Mouse (Mus musculus): ENCODE results near the gene Sh3bp2. TPM values are rescaled to one million over a fixed set of nuclear protein-coding genes. Genes with fewer than 3 reads are reported as not detected.

Sh3bp2 gene
- polyA plus RNA-seq, 1 experiment from 2014 or later: 6.8 TPM

DNA sequence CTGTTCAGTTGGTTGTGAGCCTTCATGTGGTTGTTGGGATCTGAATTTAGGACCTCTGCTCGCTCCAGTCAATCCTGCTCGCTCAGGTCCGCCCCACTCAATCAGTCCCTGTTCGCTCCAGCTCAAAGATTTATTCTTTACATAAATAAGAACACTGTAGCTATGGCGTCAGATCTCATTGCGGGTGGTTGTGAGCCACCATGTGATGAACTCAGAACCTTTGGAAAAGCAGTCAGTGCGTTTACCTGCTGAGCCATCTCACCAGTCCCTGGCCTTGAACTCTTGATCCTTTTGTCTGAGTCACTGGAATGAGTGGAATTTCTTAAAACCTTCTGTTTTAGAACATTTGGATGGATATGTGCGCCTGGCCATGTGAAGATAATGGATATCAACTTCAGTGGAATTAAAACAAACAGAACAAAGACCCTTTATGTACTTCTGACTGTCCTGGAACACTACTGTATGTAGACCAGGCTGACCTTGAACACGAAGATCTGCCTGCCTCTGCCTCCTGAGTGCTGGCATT is 67.6 kb downstream of the Sh3bp2 start:
- H3K9me3 ChIP-seq (ENCODE audit: control insufficient read depth, low read length): no peaks in the 10 kb centered on the region
- ATAC-seq (ENCODE audit: insufficient number of reproducible peaks, insufficient read depth, low FRiP score, low read depth): no peak
- no peak overlapping the region for H3K27ac ChIP-seq (replicated peaks in 1 of 2; ENCODE audit: control insufficient read depth in 1 of 2, insufficient read depth in 1 of 2, low read depth in 2 of 2, low read length in 2 of 2)
- no peak overlapping the region for H3K4me3 ChIP-seq (ENCODE audit: control insufficient read depth in 1 of 2, insufficient read depth in 1 of 2, low read depth in 1 of 2, low read length in 2 of 2)
- H3K36me3 ChIP-seq (ENCODE audit: control insufficient read depth, insufficient read depth, low read length): peaks cover 10% of the 10 kb centered on the region
- H3K4me2 ChIP-seq (ENCODE audit: low read length): no peak overlapping the region
- H3K4me1 ChIP-seq (ENCODE audit: control insufficient read depth in 2 of 2, insufficient read depth in 2 of 2, low read length in 2 of 2): peaks cover 0 to 6% of the 10 kb centered on the region in 2 experiments; a peak in 2 of 4 replicates
- no peaks in the 10 kb centered on the region for H3K27me3 ChIP-seq (ENCODE audit: control insufficient read depth, insufficient read depth, low read length)
- no peak overlapping the region for H3K9ac ChIP-seq (ENCODE audit: low read length)
- 95% methylated on average over 9 of the region's 9 CpGs for WGBS

DNA sequence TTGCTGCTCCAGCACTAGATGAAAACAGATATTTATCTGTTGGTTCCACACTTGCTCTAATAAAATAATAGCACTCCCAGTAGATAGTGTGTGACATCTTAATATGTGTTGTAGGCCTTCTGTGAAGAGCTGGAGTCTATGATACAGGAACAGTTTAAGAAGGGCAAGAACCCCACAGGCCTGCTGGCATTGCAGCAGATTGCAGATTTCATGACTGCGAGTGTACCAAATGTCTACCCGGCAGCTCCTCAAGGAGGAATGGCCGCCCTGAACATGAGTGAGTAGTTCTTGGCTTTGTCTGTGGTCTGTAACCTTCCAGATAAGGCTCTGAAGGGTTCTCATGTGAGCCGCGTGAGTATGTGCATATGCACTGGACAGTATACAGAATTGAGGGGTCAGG is 78.9 kb downstream of the Sh3bp2 start:
- ATAC-seq (ENCODE audit: insufficient number of reproducible peaks, insufficient read depth, low FRiP score, low read depth): no peak
- WGBS: 83% methylated on average over 5 of the region's 5 CpGs
- H3K36me3 ChIP-seq (ENCODE audit: control insufficient read depth, insufficient read depth, low read length): peaks cover 93% of the 10 kb centered on the region

DNA sequence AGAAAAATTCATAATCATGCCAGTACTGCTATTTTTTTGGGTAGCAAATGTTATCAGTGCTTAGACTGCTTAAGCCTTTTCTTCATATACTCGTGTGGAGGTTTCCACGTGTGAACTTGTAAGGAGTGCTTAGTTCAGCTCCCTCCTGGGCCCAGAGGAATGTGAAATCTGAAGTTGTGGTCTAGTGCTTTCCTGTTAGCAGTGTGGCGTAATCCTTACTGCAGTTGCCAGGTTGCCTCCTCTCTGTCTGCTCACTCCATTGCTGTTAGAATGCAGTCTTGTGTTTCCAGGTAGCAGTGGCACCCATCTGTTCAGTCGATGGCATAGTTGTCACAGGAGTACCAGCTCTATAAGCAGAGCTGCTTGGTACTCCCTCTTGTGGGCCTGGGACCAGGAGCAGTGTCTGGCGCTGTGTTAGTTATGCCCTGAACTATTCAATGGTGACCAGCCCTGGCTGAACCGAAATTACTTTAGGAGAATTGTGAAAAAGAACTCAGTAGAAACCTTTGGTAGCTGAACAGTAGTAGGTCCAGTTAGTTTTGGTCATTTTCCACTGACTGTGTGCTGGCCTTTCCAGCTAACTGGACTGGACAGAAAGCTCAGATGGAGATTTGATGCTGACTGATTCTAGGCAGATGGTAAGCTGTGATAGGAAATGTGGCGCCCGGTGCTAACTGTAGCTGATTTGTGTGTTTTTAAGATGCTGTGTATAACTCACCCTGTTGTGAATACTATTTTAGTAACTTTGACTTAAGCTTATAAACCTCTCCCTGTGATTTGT is 81.7 kb downstream of the Sh3bp2 start:
- no peak overlapping the region for H3K4me2 ChIP-seq (ENCODE audit: low read length)
- H3K4me1 ChIP-seq (ENCODE audit: control insufficient read depth in 2 of 2, insufficient read depth in 2 of 2, low read length in 2 of 2): peaks cover 0 to 4% of the 10 kb centered on the region in 2 experiments; a peak in 2 of 4 replicates
- no peaks in the 10 kb centered on the region for H3K9me3 ChIP-seq (ENCODE audit: control insufficient read depth, low read length)
- H3K9ac ChIP-seq (ENCODE audit: low read length): no peak overlapping the region
- no peak overlapping the region for H3K27ac ChIP-seq (replicated peaks in 1 of 2; ENCODE audit: control insufficient read depth in 1 of 2, insufficient read depth in 1 of 2, low read depth in 2 of 2, low read length in 2 of 2)
- H3K4me3 ChIP-seq (ENCODE audit: control insufficient read depth in 1 of 2, insufficient read depth in 1 of 2, low read depth in 1 of 2, low read length in 2 of 2): no peak overlapping the region
- no peak for ATAC-seq (ENCODE audit: insufficient number of reproducible peaks, insufficient read depth, low FRiP score, low read depth)
- no peaks in the 10 kb centered on the region for H3K27me3 ChIP-seq (ENCODE audit: control insufficient read depth, insufficient read depth, low read length)
- 78% methylated on average over 8 of the region's 8 CpGs for WGBS
- peaks cover 93% of the 10 kb centered on the region for H3K36me3 ChIP-seq (ENCODE audit: control insufficient read depth, insufficient read depth, low read length)

More for the DNA sequence above, 78.9 kb downstream of the Sh3bp2 start:
- H3K9ac ChIP-seq (ENCODE audit: low read length): no peak overlapping the region
- no peak overlapping the region for H3K4me3 ChIP-seq (ENCODE audit: control insufficient read depth in 1 of 2, insufficient read depth in 1 of 2, low read depth in 1 of 2, low read length in 2 of 2)
- H3K4me2 ChIP-seq (ENCODE audit: low read length): no peak overlapping the region
- H3K27ac ChIP-seq (replicated peaks in 1 of 2; ENCODE audit: control insufficient read depth in 1 of 2, insufficient read depth in 1 of 2, low read depth in 2 of 2, low read length in 2 of 2): no peak overlapping the region
- H3K27me3 ChIP-seq (ENCODE audit: control insufficient read depth, insufficient read depth, low read length): no peaks in the 10 kb centered on the region
- no peaks in the 10 kb centered on the region for H3K9me3 ChIP-seq (ENCODE audit: control insufficient read depth, low read length)
- peaks cover 0 to 4% of the 10 kb centered on the region in 2 experiments; a peak in 2 of 4 replicates for H3K4me1 ChIP-seq (ENCODE audit: control insufficient read depth in 2 of 2, insufficient read depth in 2 of 2, low read length in 2 of 2)

- H3K4me1 ChIP-seq (ENCODE audit: control insufficient read depth in 2 of 2, insufficient read depth in 2 of 2, low read length in 2 of 2): peaks cover 0 to 4% of the 10 kb centered on the region in 2 experiments; a peak in 2 of 4 replicates
- 32% methylated on average over 3 of the region's 3 CpGs for WGBS
- no peak overlapping the region for H3K4me3 ChIP-seq (ENCODE audit: control insufficient read depth in 1 of 2, insufficient read depth in 1 of 2, low read depth in 1 of 2, low read length in 2 of 2)
- no peak overlapping the region for H3K4me2 ChIP-seq (ENCODE audit: low read length)
- H3K27me3 ChIP-seq (ENCODE audit: control insufficient read depth, insufficient read depth, low read length): no peaks in the 10 kb centered on the region
- H3K27ac ChIP-seq (replicated peaks in 1 of 2; ENCODE audit: control insufficient read depth in 1 of 2, insufficient read depth in 1 of 2, low read depth in 2 of 2, low read length in 2 of 2): no peak overlapping the region
- H3K9ac ChIP-seq (ENCODE audit: low read length): no peak overlapping the region
- peaks cover 92% of the 10 kb centered on the region for H3K36me3 ChIP-seq (ENCODE audit: control insufficient read depth, insufficient read depth, low read length)
- no peaks in the 10 kb centered on the region for H3K9me3 ChIP-seq (ENCODE audit: control insufficient read depth, low read length)
- no peak for ATAC-seq (ENCODE audit: insufficient number of reproducible peaks, insufficient read depth, low FRiP score, low read depth)
Measured at GRCm38 (mm10) chr5:34608226-34608625, 82.6 kb downstream of the Sh3bp2 start.

DNA sequence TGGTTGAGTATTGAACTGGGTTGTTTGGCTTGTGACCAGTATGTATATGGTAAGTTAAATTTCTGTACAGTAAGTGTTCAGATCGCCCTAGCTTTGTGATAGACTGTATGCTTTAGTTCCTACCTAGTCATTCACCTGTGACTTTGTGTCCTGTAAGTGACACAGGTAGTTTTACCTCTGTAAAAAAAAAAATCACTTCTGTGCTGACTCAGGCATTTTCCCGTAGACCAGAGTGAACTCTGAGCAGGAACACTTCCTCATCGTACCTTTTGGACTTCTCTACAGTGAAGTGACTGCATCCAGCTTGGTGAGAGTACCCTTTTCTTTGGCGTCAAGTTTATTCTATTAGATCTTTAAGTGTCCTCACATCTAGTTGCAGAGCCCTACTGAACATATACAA is 84.3 kb downstream of the Sh3bp2 start:
- 90% methylated on average over 4 of the region's 4 CpGs for WGBS
- Histone ChIP-seq H3K4me3 (ENCODE audit: control insufficient read depth in 1 of 2, insufficient read depth in 1 of 2, low read depth in 1 of 2, low read length in 2 of 2) (no peak overlapping the region), H3K36me3 (ENCODE audit: control insufficient read depth, insufficient read depth, low read length) (peaks cover 95% of the 10 kb centered on the region), H3K4me2 (ENCODE audit: low read length) (no peak overlapping the region), H3K27me3 (ENCODE audit: control insufficient read depth, insufficient read depth, low read length) (no peaks in the 10 kb centered on the region), H3K27ac (replicated peaks in 1 of 2; ENCODE audit: control insufficient read depth in 1 of 2, insufficient read depth in 1 of 2, low read depth in 2 of 2, low read length in 2 of 2) (no peak overlapping the region), H3K9me3 (ENCODE audit: control insufficient read depth, low read length) (no peaks in the 10 kb centered on the region), H3K9ac (ENCODE audit: low read length) (no peak overlapping the region), H3K4me1 (ENCODE audit: control insufficient read depth in 2 of 2, insufficient read depth in 2 of 2, low read length in 2 of 2) (peaks cover 0 to 4% of the 10 kb centered on the region in 2 experiments; a peak in 2 of 4 replicates)
- ATAC-seq (ENCODE audit: insufficient number of reproducible peaks, insufficient read depth, low FRiP score, low read depth): no peak

Small RNA genes within 50 kb of the gene (microRNA-seq; reads per million reads assigned to microRNA genes)
- 1.1 reads per million for gene Mir7036b

Other genes starting within 250 kb of the Sh3bp2 start
- 0.32 and 0.42 TPM in 2 replicates for gene Zfyve28, start 237.4 kb upstream of the Sh3bp2 start, polyA plus RNA-seq (2014; fragmentation: Nextera tagmentation; extraction: Ambion mirVana)
- 0.09 TPM in 1 of 2 replicates, not detected in the other for gene Cfap99, start 237.2 kb upstream of the Sh3bp2 start, polyA plus RNA-seq (2014; fragmentation: Nextera tagmentation; extraction: Ambion mirVana)
- 116 and 120 TPM in 2 replicates for gene Rnf4, start 189.5 kb upstream of the Sh3bp2 start, polyA plus RNA-seq (2014; fragmentation: Nextera tagmentation; extraction: Ambion mirVana)
- 10.3 and 10.6 TPM in 2 replicates for gene Fam193a, start 155.9 kb upstream of the Sh3bp2 start, polyA plus RNA-seq (2014; fragmentation: Nextera tagmentation; extraction: Ambion mirVana)
- 17.0 and 19.9 TPM in 2 replicates for gene Tnip2, start 11.8 kb upstream of the Sh3bp2 start, polyA plus RNA-seq (2014; fragmentation: Nextera tagmentation; extraction: Ambion mirVana)
- gene Add1, start 47.8 kb downstream of the Sh3bp2 start, polyA plus RNA-seq (2014; fragmentation: Nextera tagmentation; extraction: Ambion mirVana): 151 and 164 TPM in 2 replicates
- gene Mfsd10, start 111.4 kb downstream of the Sh3bp2 start, polyA plus RNA-seq (2014; fragmentation: Nextera tagmentation; extraction: Ambion mirVana): 68.2 and 75.7 TPM in 2 replicates
- 14.1 and 16.3 TPM in 2 replicates for gene Nop14, start 134.3 kb downstream of the Sh3bp2 start, polyA plus RNA-seq (2014; fragmentation: Nextera tagmentation; extraction: Ambion mirVana)
- gene Grk4, start 134.5 kb downstream of the Sh3bp2 start, polyA plus RNA-seq (2014; fragmentation: Nextera tagmentation; extraction: Ambion mirVana): 2.0 and 2.1 TPM in 2 replicates
- 11.0 and 11.9 TPM in 2 replicates for gene Htt, start 235.9 kb downstream of the Sh3bp2 start, polyA plus RNA-seq (2014; fragmentation: Nextera tagmentation; extraction: Ambion mirVana)